Mouse (Mus musculus): ENCODE measurements around the gene Togaram1. TPM values are rescaled to one million over a fixed set of nuclear protein-coding genes. Genes with fewer than 3 reads are reported as not detected.

Togaram1 gene
- total and polyA plus RNA-seq, 3 experiments, result 14.8 to 22.7 (median 15.9) TPM

- peaks cover 0 to 3% of the 10 kb centered on the region in 2 experiments; a peak in 1 of 4 replicates for H3K4me1 ChIP-seq (ENCODE audit: control insufficient read depth in 1 of 2, insufficient read depth in 2 of 2, low read length in 2 of 2)
- peaks cover 8 to 66% of the 10 kb centered on the region in 2 experiments for H3K36me3 ChIP-seq (ENCODE audit: control insufficient read depth in 1 of 2, insufficient read depth in 2 of 2, low read length in 2 of 2)
- DNase-seq (ENCODE audit: low read depth, low spot score), result no peak
- H3K9ac ChIP-seq (ENCODE audit: control insufficient read depth, low read depth, low read length, poor library complexity, severe bottlenecking), result no peak overlapping the region
- no peak overlapping the region for H3K27ac ChIP-seq (ENCODE audit: control insufficient read depth, low read depth, low read length)
- H3K9me3 ChIP-seq (replicated peaks; ENCODE audit: insufficient read depth, low read length), result no peaks in the 10 kb centered on the region
- H3K27me3 ChIP-seq (ENCODE audit: control insufficient read depth in 1 of 2, insufficient read depth in 2 of 2, low read length in 2 of 2), result no peaks in the 10 kb centered on the region
- H3K4me3 ChIP-seq (ENCODE audit: control insufficient read depth in 1 of 2, insufficient read depth in 1 of 2, low read depth in 2 of 2, low read length in 2 of 2), result no peak overlapping the region
- no peaks in the 10 kb centered on the region for H3K79me2 ChIP-seq (ENCODE audit: control insufficient read depth, insufficient read depth, low read length, poor library complexity)
- TF ChIP-seq UBTF (IDR thresholded peaks at IDR 0.05; ENCODE audit: borderline replicate concordance, insufficient read depth, low read depth, low read length) (no peak), JUND (IDR thresholded peaks at IDR 0.05; ENCODE audit: low read depth, low read length) (no peak), MXI1 (IDR thresholded peaks at IDR 0.05; ENCODE audit: low read depth, low read length) (0 out of 2 replicates have a peak, but pooled peaks have one; percentile 41), SIN3A (IDR thresholded peaks at IDR 0.05; ENCODE audit: low read length) (no peak), CTCF (IDR thresholded peaks at IDR 0.05 in 2 of 3, conservative IDR thresholded peaks at IDR 0.05 in 1 of 3; ENCODE audit: control insufficient read depth in 1 of 3, insufficient read depth in 1 of 3, low read depth in 2 of 3, low read length in 3 of 3, poor library complexity in 1 of 3, severe bottlenecking in 1 of 3) (no peak), MAX (IDR thresholded peaks at IDR 0.05; ENCODE audit: low read length) (peak; percentile 46; the same call in 1 of the 2 replicates), ZKSCAN1 (IDR thresholded peaks at IDR 0.05; ENCODE audit: low read depth, low read length) (no peak), NRF1 (IDR thresholded peaks at IDR 0.05; ENCODE audit: insufficient read depth, low read depth, low read length, poor library complexity, severe bottlenecking) (no peak), E2F4 (IDR thresholded peaks at IDR 0.05; ENCODE audit: borderline replicate concordance, low read depth, low read length) (no peak), ZC3H11A (IDR thresholded peaks at IDR 0.05; ENCODE audit: low read depth, low read length) (no peak), TCF12 (IDR thresholded peaks at IDR 0.05; ENCODE audit: low read depth, low read length) (no peak), GABPA (IDR thresholded peaks at IDR 0.05; ENCODE audit: low read depth, low read length) (no peak), BHLHE40 (IDR thresholded peaks at IDR 0.05; ENCODE audit: borderline replicate concordance, low read depth, low read length) (peak; percentile 49; the same call in 1 of the 2 replicates), POLR2AphosphoS5 (IDR thresholded peaks at IDR 0.05; ENCODE audit: borderline replicate concordance, low read depth, low read length) (no peak), USF2 (IDR thresholded peaks at IDR 0.05; ENCODE audit: borderline replicate concordance in 1 of 2, insufficient read depth in 1 of 2, low read depth in 1 of 2, low read length in 2 of 2) (no peak), MAZ (IDR thresholded peaks at IDR 0.05; ENCODE audit: low read depth, low read length) (no peak), TAL1 (IDR thresholded peaks at IDR 0.05; ENCODE audit: low read length) (no peak), EP300 (IDR thresholded peaks at IDR 0.05; ENCODE audit: low read depth in 1 of 2, low read length in 2 of 2) (peak; percentile 25 to 45; a peak in 1 of 4 replicates), ELF1 (IDR thresholded peaks at IDR 0.05; ENCODE audit: low read depth, low read length) (no peak), SMC3 (IDR thresholded peaks at IDR 0.05; ENCODE audit: low read depth, low read length) (no peak), GATA1 (IDR thresholded peaks at IDR 0.05; ENCODE audit: low read depth, low read length) (peak; percentile 79), MAFK (IDR thresholded peaks at IDR 0.05; ENCODE audit: borderline replicate concordance, low read depth, low read length) (no peak), TBP (IDR thresholded peaks at IDR 0.05; ENCODE audit: low read depth, low read length) (no peak), CHD2 (IDR thresholded peaks at IDR 0.05; ENCODE audit: low read length) (no peak), ZMIZ1 (IDR thresholded peaks at IDR 0.05; ENCODE audit: low read depth, low read length) (no peak), USF1 (IDR thresholded peaks at IDR 0.05; ENCODE audit: low read depth, low read length) (no peak), ZNF384 (IDR thresholded peaks at IDR 0.05; ENCODE audit: low read depth, low read length) (no peak), KAT2A (conservative IDR thresholded peaks at IDR 0.05; ENCODE audit: low read depth, low read length) (no peak), MYC (IDR thresholded peaks at IDR 0.05; ENCODE audit: low read depth, low read length) (peak; percentile 58; the same call in 1 of the 2 replicates), RAD21 (IDR thresholded peaks at IDR 0.05; ENCODE audit: low read depth, low read length) (no peak), CHD1 (IDR thresholded peaks at IDR 0.05; ENCODE audit: low read depth, low read length) (no peak), MEF2A (IDR thresholded peaks at IDR 0.05; ENCODE audit: extremely low read depth, insufficient replicate concordance, low read depth, low read length, poor library complexity, severe bottlenecking) (no peak), RCOR1 (IDR thresholded peaks at IDR 0.05; ENCODE audit: low read depth, low read length) (no peak), HCFC1 (IDR thresholded peaks at IDR 0.05; ENCODE audit: low read depth, low read length) (no peak), POLR2A (IDR thresholded peaks at IDR 0.05; ENCODE audit: control insufficient read depth in 1 of 2, insufficient read depth in 1 of 2, low read depth in 1 of 2, low read length in 2 of 2, poor library complexity in 1 of 2) (no peak), POLR2AphosphoS2 (IDR thresholded peaks at IDR 0.05; ENCODE audit: low read length) (no peak), NELFE (IDR thresholded peaks at IDR 0.05; ENCODE audit: low read depth, low read length) (no peak), ETS1 (IDR thresholded peaks at IDR 0.05; ENCODE audit: low read depth, low read length) (0 out of 2 replicates have a peak, but pooled peaks have one; percentile 15)
These were observed 92.6 kb downstream of the Togaram1 start for GRCm38 (mm10) chr12:65058203-65058602.

All from MEL (cell line).